Mouse (Mus musculus): ENCODE measurements at regions not wholly inside any gene's neighbourhood (a gene's known extent, or its start where the extent isn't known, plus 50 kb on each side); places are given as distances from the start of the nearest gene placed in this dataset.

- peak in 1 of 2 experiments; percentile 23 for DNase-seq (ENCODE audit: low spot score in 2 of 2)
These were observed 156.7 kb upstream of the Cypt15 start for GRCm38 (mm10) chrX:39189417-39189816.

GRCm38 (mm10) chrX:39229683-39230082, 116.4 kb upstream of the Cypt15 start:
- no peak for DNase-seq (ENCODE audit: low spot score in 2 of 2)

GRCm38 (mm10) chrX:39250148-39250725, 95.8 kb upstream of the Cypt15 start:
- DNase-seq (ENCODE audit: low spot score in 2 of 2) = peak in 1 of 2 experiments; percentile 20

Measured in layer of hippocampus, postnatal 14 days (tissue).